Mouse (Mus musculus) megakaryocyte, embryonic 14.5 days (primary cell): ENCODE measurements around the gene Tctex1d2. TPM values are rescaled to one million over a fixed set of nuclear protein-coding genes. Genes with fewer than 3 reads are reported as not detected.

Experiments
- H3K27me3 ChIP-seq: replicated peaks from 2 replicates; pipeline ENCODE3; 2012; ENCODE audit warnings: inconsistent platforms
- H3K36me3 ChIP-seq: replicated peaks from 2 replicates; pipeline ENCODE3; 2012; ENCODE audit warnings: low read length, inconsistent platforms, mixed read lengths
- H3K4me1 ChIP-seq: 2 replicates; pipeline ENCODE4 v1.6.1; 2012; ENCODE audit warnings: inconsistent platforms
- H3K4me3 ChIP-seq: replicated peaks from 2 replicates; pipeline ENCODE3; 2012; ENCODE audit warnings: moderate library complexity, mild to moderate bottlenecking, inconsistent platforms
- H3K9me3 ChIP-seq: 2 replicates; pipeline ENCODE4 v1.6.1; 2012; ENCODE audit warnings: inconsistent platforms
- FLI1 ChIP-seq: IDR thresholded peaks from 2 replicates; pipeline ENCODE4 v1.6.1; 2012; ENCODE audit warnings: low read length, inconsistent platforms, mixed read lengths
- GATA1 ChIP-seq: IDR thresholded peaks from 3 replicates; pipeline ENCODE4 v1.6.1; 2012; ENCODE audit warnings: mixed read lengths, low read length, inconsistent platforms, borderline replicate concordance
- polyA plus RNA-seq: library from polyadenylated mRNA; stranded (reverse); fragments of >175 nt; gene quantifications from 2 replicates; pipeline ENCODE4 v1.2.3, GENCODE M21; 2012; ENCODE audit warnings: low replicate concordance; ENCODE audit not compliant: insufficient read depth

Tctex1d2 gene
- polyA plus RNA-seq = not detected in 2 replicates

DNA sequence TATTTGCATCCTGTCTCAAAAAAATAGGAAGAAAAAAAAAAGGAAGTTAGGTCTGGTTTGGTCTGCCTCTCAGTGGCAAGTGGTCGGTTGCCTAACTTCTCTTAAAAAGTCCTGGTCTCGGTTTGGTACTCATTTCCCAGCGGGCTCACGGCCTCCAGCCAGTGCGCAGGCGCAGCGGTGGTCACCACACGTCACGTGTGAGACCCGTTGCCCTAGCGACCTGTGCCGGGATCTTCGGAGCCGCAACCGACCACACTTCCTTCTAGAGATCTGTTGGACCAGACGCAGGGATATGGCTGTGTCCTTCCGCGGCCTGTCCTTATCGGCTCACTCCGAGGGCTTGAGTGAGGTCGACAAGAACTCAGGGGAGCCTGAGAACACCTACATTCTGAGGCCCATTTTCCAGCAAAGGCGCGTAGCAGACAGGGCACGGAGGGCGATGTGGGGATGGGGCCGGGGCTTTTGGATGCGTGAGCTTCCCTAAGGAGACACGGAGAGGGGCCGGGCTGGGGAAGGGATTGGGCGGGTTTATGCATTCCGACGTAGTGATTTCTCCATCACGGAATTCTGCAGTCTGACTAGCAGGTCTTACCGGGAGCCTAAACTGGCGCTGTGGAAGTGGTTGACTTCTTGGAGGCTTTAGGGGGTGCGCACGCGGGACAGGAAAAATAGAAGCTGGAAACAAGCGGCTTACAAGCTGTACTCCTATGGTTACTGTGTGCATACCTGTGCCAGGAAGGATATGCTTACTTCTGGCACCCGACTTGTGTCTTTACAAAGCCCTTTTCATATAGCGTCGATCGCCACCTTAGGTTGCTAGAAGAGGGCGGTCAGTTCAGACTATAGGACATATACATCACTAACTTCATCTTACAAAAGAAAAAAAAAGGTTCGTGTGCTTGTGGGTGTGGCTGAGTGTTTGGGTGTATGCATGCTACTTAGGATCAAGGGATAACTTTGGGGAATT is at the start of gene Tctex1d2:
Gene Tctex1d2, plus strand, starts transcription at position 186 of the 967 bp plus-strand sequence.
- no peaks in the 10 kb centered on the region for H3K27me3 ChIP-seq
- TF ChIP-seq FLI1 (no peak), GATA1 (peak; percentile 50; the same call in 1 of the 3 replicates)
- peaks cover 42% of the 10 kb centered on the region for H3K4me1 ChIP-seq
- peak within 1 kb of the TSS; percentile 93 for H3K4me3 ChIP-seq
- H3K9me3 ChIP-seq = peaks cover 12% of the 10 kb centered on the region
- H3K36me3 ChIP-seq = peaks cover 20% of the 10 kb centered on the region

DNA sequence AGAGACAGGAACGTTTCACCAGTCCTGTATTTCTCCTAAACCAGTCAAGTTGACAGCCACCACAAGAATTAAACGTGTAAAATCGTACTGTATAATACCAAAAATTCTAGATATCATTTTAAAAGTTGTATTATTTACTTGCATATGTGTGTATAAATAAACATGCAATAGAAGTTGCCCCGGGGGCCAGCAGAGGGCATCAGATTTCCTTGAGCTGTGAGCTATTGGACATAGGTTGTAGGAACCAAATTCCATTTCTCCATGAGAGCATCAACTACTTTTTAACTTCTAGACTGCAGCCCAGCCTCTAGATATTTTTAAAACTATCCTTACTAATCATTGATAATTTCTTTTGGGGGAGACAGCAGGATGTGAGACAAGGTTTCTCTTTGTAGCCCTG is 48.2 kb upstream of the Tctex1d2 start:
- H3K36me3 ChIP-seq = peaks cover 70% of the 10 kb centered on the region
- no peak overlapping the region for H3K4me3 ChIP-seq
- no peaks in the 10 kb centered on the region for H3K27me3 ChIP-seq
- no peaks in the 10 kb centered on the region for H3K9me3 ChIP-seq
- peaks cover 9% of the 10 kb centered on the region for H3K4me1 ChIP-seq
- TF ChIP-seq FLI1 = no peak
- no peak for TF ChIP-seq GATA1

DNA sequence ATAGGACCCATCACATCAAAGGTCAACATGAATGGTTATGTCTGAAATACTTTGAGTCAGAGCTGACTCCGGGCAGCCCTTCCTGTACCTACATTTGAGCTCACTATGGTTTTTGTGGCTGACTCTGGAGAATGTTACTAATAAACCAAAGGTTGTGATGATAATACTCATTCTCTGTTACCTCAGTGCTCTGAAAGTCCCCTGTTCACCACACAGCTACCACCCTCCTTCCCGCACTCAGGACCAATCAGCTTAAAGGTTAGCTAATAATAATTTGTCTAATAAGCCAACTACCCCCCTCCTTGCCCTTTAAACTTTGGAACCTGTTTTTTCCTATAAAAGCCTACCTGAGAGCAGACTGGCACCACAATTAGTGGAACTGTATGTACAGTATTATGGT is 39.9 kb upstream of the Tctex1d2 start:
- Histone ChIP-seq H3K27me3 (no peaks in the 10 kb centered on the region), H3K4me1 (peaks cover 12% of the 10 kb centered on the region; the same call in 1 of the 2 replicates), H3K9me3 (no peaks in the 10 kb centered on the region), H3K36me3 (peaks cover 91% of the 10 kb centered on the region), H3K4me3 (no peak overlapping the region)
- TF ChIP-seq FLI1 = no peak
- TF ChIP-seq GATA1 = no peak

DNA sequence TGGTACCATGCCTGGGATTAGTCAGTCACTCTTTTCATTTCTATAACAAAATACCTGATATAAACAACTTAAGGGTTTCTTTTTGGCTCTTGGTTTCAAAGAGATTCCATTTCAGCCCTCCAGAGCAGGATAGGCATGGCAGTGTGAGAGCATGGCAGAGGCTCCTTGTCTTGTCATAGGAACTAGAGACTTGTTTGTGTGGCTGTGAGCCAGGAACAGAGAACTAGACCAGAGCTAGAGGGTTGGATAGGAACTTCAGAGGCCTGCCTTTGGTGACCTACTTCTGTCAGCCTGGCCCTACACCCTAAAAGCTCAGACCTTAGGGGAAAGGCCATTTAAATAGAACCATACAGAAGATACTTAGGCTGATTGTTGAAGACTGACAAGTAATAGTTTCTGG is 36.6 kb upstream of the Tctex1d2 start:
- TF ChIP-seq FLI1 (no peak), GATA1 (no peak)
- no peaks in the 10 kb centered on the region for H3K9me3 ChIP-seq
- peaks cover 91% of the 10 kb centered on the region for H3K36me3 ChIP-seq
- H3K27me3 ChIP-seq = no peaks in the 10 kb centered on the region
- H3K4me3 ChIP-seq = no peak overlapping the region
- H3K4me1 ChIP-seq = peaks cover 16% of the 10 kb centered on the region; the same call in 1 of the 2 replicates

DNA sequence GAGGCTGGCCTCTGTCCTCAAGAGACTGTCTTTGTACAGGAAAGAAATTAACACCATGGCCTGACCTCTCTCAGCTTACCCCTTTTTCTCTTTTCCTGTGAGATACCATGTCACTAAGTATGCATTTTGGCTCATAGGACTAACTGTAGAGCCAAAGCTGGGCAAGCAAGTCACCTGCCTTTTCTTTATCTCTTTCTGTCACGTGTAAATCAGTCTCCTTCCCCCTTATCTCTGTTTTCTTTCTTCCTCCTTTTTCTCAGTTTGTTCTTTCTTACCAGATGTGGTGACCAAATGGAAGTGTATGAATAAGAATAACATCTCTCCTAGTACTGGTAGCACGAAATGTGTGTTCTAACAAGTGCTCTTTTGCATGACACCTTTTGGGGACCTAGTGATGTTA is 34.6 kb upstream of the Tctex1d2 start:
- no peak overlapping the region for H3K4me3 ChIP-seq
- no peak for TF ChIP-seq FLI1
- no peak for TF ChIP-seq GATA1
- no peaks in the 10 kb centered on the region for H3K9me3 ChIP-seq
- H3K27me3 ChIP-seq = no peaks in the 10 kb centered on the region
- peaks cover 85% of the 10 kb centered on the region for H3K36me3 ChIP-seq
- H3K4me1 ChIP-seq = peaks cover 4% of the 10 kb centered on the region; the same call in 1 of the 2 replicates

DNA sequence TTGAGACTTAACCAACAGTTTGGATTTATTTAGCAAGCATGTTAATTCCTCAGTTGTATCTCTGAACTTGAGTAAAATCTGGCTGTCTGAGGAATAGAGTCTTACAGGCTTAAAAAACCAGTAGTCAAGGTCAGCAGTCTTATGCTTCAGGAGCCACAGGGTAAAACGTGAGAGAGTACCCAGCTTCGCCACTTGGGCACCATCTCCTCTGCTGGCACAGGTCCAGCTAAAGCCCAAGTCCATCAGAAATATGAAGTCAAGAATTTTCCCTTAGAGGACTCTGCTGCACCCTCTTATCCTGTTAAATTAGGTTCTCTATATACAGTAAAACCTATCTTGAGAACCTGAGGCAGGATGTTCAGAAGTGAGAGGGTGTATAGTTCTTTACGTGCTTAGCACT is 32.7 kb upstream of the Tctex1d2 start:
- Histone ChIP-seq H3K4me1 (peaks cover 12% of the 10 kb centered on the region), H3K4me3 (no peak overlapping the region), H3K36me3 (peaks cover 83% of the 10 kb centered on the region), H3K27me3 (no peaks in the 10 kb centered on the region), H3K9me3 (no peaks in the 10 kb centered on the region)
- TF ChIP-seq GATA1 (no peak), FLI1 (no peak)

DNA sequence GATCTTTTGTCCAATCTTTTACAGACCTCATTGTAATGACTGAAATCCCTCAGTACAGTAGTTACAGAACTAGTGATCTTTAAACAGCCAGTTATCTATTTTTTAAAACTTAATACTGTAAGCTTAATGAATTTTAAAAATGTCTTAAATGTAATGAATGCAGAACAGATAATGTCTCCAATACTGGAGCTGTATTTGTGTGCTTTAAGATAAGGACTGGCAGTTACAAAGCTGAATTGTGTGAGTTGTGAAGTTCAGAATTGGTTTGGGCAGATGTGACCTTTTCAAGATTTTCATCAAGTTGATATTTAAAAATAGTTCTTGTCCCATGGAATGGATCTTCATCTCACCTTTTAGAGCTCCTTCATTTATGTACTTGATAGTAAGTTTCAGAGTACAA is 30.5 kb upstream of the Tctex1d2 start:
- TF ChIP-seq GATA1 = no peak
- no peak for TF ChIP-seq FLI1
- Histone ChIP-seq H3K4me1 (peaks cover 12% of the 10 kb centered on the region), H3K9me3 (no peaks in the 10 kb centered on the region), H3K36me3 (peaks cover 75% of the 10 kb centered on the region), H3K4me3 (no peak overlapping the region), H3K27me3 (no peaks in the 10 kb centered on the region)

DNA sequence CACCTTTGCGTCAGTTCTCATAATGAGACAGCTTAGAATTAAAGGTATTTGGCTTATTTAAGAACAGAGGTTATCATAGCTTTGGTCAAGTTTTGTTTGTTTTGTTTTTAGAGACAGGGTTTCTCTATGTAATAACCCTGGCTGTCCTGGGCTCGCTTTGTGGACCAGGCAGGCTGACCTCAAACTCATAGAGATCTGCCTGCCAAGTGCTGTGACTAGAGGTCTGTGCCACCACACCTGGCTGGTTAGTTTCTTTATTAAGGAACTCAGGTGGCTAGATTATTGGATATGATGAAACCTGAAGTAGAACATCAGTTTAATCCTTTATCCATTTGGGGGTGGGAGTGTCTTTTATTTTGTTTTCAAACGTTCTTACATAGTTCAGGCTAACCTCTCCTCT is 29.7 kb upstream of the Tctex1d2 start:
- no peaks in the 10 kb centered on the region for H3K9me3 ChIP-seq
- H3K36me3 ChIP-seq = peaks cover 67% of the 10 kb centered on the region
- no peak for TF ChIP-seq FLI1
- TF ChIP-seq GATA1 = no peak
- H3K4me3 ChIP-seq = no peak overlapping the region
- H3K4me1 ChIP-seq = peaks cover 12% of the 10 kb centered on the region
- H3K27me3 ChIP-seq = no peaks in the 10 kb centered on the region

DNA sequence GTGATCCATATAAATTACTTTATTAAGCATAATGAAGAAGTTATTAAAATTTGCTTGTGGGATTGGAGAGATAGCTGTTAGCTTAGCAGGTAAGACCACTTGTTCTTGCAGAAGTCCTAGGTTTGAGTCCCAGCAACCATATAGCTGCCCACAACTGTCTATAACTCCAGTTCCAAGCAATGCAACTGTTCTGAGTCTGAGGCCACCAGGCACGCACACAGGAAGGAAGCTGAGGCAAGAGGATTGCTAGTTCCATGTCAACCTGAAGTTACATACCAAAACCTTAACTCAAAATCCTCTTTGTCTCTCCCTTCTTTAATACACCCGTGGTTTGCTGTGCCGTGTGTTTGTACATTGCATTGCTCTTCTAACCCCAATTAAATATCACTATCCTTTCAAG is 28.6 kb upstream of the Tctex1d2 start:
- Histone ChIP-seq H3K4me3 (no peak overlapping the region), H3K9me3 (no peaks in the 10 kb centered on the region), H3K27me3 (no peaks in the 10 kb centered on the region), H3K4me1 (peaks cover 21% of the 10 kb centered on the region), H3K36me3 (peaks cover 57% of the 10 kb centered on the region)
- no peak for TF ChIP-seq FLI1
- no peak for TF ChIP-seq GATA1
